Mouse (Mus musculus): ENCODE measurements around the gene Gap43. TPM values are rescaled to one million over a fixed set of nuclear protein-coding genes. Genes with fewer than 3 reads are reported as not detected.
"Not testable (repeated sequence)": the region's sequence is repeated elsewhere in the genome, so short reads cannot be mapped to it uniquely, and the experiment has no call there.

Gene Gap43
- total RNA-seq (2021): 100 to 1,000 TPM; 188 to 212 TPM
- long read RNA-seq, transcript Gap43-201 (3 exons, 1,420 nt): major isoform, 120 of 127 reads
- long read RNA-seq, partial matches to known transcripts: 2 of 127 reads
- long read RNA-seq, other reads (novel, unspliced or antisense): 5 of 127 reads

DNA sequence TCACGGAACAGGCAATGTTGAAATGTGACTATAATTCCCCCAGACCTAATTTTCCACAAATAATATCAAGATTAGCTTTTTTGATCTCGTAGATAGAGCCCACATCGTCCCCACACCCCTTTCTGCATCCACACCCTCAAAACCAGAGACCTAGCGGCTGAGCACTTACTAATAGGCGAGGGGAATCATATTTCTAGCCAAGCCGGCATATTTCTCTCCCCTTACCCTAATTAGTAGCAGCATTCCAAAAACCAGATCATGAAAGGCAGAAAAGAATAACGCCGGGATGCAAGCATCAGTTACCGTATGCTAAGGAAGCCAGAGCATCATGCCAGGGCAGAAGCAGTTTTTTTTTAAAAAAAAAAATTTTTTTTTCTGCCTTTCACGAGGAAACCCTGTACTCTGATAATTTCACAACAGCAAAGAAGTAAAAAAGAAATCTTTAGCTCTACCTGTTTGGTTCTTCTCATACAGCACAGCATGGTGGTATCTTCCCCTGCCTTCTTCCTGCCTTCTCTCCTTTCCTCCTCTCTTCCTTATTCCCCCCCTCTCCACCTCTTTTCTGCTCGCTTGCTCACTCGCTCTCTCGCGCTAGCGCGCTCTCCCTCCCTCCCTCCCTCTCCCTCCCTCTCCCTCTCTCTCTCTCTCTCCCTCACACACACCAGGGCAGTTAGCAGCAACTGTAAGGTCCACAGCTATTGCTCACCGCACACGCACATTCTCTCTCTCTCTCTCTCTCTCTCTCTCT, at the start of gene Gap43:
Gap43 (minus strand) TSS at position 631 of the 748 bp plus-strand sequence.
- no peak for DNase-seq (ENCODE audit: low spot score in 2 of 2)

DNA sequence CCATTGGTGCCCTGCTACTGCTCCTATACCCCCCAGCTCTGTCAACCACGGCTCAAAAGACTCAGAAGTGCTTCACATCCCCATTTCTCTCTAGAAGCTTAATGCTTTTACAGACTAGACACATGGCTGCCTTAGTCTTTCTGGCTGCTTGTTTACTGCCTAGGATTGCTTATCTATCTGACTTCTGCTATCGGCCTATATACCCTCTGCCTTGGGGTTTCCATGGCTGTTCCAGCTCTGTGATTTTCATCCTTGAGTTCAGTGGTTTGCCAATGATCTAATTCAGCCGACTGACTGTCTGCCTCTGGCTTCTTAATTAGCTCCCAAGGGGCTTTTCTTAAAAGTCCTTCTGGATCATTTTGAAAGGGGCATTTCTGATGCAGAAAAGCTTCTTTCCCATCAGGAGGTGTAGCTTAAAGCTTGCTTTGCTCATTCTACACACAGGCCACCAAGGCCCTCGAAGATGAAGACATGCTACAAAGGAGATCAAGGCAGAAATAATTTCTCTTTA, 40.9 kb upstream of the Gap43 start:
- no peak for DNase-seq (ENCODE audit: low spot score in 2 of 2)

DNA sequence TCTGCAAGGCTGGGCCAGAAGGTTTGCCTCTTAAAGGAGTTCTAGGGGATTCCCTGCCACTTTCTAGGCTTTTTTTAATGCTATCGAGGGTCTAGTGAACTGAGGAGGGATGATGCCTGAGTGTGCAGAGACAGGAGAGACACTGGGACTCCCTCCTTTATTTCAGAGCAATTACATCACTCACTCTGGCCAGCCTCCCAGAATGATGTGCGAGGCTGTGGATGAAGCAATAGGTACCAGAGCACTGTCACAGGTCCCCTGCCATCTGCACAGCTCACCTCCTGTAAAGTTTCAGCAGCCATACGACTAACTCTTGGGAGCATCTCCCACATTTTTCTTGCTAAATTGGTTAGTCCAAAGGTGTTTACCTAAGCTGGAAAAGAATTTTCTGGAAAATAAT, 40.2 kb upstream of the Gap43 start:
- no peak for DNase-seq (ENCODE audit: low spot score in 2 of 2)

DNA sequence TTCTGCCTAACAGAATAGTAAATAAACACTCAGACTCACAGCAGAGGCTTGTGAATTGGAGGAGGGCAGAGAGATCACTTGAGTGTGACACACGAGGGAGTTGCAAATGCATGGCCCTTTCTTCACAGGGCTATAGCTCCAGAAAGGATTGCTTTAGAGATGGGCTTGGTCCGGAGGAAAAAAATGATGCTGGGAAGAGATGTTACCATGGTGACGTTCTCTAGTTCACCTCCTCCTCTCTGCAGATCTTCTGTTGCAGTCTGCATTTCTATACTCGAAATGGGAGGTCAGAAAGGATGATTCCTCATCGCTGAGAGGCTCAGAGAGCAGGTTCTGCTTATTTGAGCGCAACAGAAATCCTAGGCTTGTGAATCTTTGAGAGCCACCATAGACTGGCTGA, 29.7 kb upstream of the Gap43 start:
- peak in 1 of 2 experiments; percentile 47 for DNase-seq (ENCODE audit: low spot score in 2 of 2)

DNA sequence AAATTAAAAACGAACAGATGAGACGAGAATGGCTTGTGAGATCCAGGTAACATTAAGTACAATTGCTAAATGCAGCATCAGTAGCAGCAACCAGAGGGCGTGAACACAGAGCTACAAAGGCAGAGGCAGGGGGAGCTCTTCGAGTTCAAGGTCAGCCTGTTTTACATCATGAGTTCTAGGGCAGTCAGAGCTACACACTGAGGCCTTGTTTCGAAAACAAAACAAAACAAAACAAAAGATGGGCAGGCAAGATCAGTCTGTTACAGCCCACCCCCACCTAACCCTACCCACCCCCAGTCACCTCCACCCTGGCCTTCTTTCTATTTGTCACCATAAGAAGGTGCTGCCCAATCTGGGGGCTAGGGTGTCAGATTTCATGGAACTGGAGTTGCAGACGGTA, 28.9 kb upstream of the Gap43 start:
- no peak for DNase-seq (ENCODE audit: low spot score in 2 of 2)

DNA sequence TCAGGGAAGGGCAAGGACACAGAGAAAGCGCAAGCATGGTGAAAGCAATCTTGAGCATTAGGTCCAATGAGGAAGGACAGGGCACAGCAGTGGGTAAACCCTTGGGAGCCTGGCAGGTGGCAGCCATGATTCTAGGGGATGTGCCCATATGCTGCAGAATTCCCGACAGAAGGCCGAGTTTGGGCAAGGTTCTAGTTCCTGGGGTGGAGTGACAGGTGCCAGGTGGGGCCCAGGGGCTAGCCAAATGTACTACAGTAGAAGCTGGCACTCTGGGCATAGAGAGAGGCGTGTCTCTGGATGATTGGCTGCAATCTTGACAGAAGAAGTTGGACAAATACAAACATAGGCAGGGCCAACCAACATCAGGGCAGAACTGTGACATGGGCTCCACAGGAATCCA, 19.6 kb upstream of the Gap43 start:
- no peak for DNase-seq (ENCODE audit: low spot score in 2 of 2)

DNA sequence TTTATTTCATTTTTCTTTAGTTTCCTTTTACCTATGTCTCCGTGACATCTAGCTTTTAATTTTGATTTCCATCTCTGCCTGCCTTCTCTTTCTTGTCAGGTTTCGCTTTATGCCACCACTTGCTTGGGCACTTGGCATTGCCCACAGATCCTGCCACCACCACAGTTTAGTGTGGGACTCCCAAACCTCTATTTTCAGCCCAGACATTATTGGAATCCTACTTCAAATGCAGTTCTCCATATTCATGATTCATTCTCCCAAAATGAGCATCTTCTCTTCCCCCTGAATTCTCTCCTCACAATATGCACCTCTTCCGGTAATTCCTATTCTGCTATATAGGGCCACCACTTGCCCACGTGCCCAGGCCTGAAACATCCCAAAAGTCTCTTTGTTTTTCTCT, 17.6 kb upstream of the Gap43 start:
- no peak for DNase-seq (ENCODE audit: low spot score in 2 of 2)

DNA sequence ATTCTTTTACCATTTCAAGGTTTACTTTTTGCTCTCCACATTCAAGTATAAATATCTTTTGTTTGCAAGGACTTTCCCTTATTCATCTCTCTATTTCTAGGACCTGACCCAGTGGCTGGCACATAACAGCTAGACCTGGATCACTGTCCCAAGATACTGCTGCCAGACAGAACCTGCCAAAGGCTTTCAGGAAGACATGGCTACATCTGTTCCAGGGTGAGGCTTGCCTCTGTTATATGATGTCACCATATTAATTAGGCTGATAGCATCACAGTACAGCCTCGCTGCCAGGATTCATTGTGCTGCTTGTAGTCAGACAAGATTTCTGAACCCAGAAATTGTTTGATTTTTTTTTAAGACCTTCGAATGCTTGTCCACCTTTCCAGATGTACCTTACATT, 9.6 kb upstream of the Gap43 start:
- no peak for DNase-seq (ENCODE audit: low spot score in 2 of 2)

DNA sequence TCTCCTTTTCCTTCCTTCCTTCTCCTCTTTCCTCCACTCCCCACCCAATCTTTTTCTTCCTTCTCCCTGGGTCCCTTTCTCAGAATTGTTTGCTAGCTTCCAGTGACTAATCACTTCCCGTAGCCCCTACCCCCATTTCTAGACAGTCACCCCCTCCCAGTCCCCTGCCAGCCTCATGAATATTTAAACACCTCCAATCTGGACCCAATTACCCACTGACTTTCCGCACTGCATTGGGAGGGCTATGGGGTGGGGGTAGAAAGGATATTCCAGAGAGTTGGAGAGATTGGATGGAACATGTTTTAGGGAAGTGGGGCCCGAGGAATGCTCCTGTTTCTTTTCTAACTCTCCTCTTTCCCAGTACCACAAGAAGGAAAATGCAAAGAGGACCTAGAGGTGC, 414 bp upstream of the Gap43 start:
- DNase-seq (ENCODE audit: low spot score in 2 of 2): not testable (repeated sequence)

DNA sequence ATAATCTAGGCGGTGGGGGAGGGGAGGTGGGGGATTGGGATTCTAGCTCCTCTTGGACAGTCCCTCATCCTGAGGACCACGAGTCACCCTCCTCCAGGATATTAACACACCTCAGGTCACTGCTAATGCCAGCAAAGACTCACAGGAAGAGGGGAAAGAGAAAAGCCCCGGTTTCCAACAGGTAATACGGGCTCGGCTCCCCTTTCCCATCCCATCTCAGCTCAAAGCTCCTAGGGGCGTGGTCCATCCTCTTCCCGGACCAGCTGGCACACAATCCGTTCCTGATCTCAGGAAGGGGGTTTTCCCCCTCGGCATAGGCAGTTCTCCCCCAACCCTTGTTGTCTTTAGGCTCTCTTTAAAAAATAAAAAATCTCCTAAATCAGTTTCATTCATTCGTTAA, 939 bp downstream of the Gap43 start:
- no peak for DNase-seq (ENCODE audit: low spot score in 2 of 2)

DNA sequence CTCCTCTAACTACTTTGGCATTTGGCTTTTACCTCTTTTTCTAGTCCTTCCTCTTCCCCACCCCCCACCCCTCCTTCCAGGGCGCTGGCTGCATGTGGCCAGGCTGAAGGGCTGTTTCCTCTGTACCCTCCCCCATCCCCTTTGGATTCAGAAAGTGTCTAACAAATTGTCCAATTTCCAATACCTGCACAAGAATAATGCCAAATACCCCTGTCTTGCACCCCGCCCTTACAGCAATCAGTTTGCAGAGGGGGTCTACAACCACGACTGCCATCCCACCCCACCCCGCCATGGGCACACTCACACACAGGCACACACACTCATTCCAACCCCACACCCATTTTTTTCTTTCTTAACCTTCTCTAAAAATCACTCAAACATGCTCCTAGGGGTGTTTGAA, 1.5 kb downstream of the Gap43 start:
- DNase-seq (ENCODE audit: low spot score in 2 of 2): no peak

DNA sequence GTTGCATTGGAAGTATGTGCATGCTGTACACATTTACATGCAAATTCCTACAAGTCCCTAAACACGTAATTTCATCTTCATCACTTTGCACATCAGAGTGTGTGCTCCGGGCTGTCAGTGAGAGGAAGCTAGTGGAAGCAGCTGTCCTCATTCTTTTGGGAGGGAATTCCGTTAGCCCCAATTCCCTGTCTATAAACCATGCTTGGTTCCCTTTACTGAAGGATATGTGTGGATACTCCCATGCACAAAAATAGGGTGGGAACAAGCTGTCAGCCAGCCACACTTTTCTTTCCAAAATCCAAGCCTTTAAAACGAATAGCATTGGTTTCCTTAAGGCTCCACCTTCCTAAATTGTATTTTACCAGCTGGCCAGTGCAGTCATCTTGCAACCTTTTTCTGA, 2.1 kb downstream of the Gap43 start:
- DNase-seq (ENCODE audit: low spot score in 2 of 2): peak in 1 of 2 experiments; percentile 14

DNA sequence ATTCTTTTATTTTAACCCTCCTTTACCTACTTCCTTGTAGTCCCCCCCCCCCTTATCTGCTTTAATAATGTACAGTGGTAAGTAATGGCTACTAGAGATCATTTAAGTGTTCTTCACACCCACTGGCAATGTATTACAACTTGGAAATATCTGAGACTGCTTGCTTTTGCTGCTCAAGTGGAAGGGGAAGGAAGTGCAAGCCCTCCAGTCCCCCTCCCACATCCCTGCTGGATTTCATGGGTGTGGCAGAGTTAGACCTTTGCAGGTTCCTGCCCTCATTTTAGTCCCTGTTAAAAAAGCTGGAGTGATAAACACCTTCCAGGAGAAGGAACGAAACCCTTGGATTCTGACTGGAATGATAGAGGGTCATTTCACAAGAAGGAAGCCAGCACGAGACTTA, 2.8 kb downstream of the Gap43 start:
- DNase-seq (ENCODE audit: low spot score in 2 of 2): no peak

DNA sequence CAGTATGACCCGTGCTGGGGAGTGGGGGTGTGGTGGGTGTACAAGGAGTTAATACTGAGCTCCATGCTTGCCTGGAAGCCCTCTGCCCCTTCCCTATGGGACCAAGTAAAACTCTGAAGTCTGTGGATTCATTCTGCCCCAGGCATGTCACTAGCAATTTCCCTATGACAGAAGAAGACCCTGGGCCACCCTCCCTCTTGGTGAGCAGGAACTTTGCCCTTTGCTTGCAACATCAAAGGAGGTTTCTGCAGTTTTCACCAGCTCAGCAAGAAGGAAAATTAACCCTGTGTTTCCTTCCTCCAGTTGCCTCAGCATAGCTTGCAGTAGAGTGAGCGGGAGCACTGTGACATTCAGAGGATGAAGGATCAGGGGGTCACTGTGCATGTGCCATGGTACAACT, 3.8 kb downstream of the Gap43 start:
- DNase-seq (ENCODE audit: low spot score in 2 of 2): no peak

DNA sequence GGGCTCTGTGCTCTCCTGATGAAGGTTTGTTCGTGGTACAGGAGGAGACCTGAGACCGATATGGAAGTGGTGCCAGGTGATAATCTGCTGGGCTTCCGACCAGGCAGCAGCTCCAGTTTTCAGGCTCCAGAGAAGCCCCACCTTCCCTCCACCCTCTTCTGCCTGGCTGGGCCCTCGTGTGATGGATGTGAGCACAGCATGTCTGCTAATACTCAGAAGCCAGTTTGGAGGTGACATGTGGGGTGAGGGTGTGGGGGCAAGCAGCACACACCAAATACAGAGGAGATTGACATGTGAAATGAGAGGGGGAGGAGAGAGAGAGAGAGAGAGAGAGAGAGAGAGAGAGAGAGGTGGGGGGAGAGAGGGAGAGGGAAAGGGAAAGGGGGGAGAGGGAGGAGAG, 8.1 kb downstream of the Gap43 start:
- DNase-seq (ENCODE audit: low spot score in 2 of 2): no peak

DNA sequence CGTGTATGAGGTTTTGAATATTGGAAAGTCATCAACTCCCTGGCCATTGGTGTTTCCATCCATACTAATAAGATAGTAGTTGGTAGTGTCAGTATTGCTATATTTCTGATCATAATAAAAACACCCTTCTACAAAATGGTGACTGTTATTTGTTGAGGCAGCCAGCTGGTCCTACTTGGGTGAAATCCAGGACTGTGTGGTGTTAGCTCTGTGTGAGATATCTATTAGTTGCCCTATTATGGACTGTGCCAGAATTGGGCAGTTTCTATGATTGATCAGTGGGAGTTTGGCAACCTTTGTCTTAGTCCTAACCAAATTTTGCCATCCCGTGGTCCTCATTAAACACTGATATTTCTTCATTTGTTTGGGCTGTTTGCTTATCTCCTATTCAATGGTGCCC, 14.3 kb downstream of the Gap43 start:
- DNase-seq (ENCODE audit: low spot score in 2 of 2): no peak

DNA sequence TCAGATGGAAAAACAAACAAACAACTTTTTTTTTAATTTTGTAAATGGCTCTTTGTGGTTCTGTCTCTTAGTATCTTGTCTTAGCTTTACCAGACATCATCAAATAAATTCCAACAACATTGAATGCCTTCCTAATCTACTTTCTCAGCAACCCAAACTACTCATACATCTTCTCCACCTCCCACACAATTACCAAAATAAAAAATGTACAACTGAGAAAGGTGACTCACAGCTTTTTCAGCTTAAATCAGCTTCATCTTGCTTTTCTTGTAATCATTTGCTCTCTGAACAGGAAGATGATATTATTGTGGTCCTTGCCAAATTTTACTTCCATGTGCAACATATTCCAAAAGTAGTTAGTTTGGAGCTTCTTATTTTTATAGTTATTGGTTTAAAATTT, 14.9 kb downstream of the Gap43 start:
- no peak for DNase-seq (ENCODE audit: low spot score in 2 of 2)

DNA sequence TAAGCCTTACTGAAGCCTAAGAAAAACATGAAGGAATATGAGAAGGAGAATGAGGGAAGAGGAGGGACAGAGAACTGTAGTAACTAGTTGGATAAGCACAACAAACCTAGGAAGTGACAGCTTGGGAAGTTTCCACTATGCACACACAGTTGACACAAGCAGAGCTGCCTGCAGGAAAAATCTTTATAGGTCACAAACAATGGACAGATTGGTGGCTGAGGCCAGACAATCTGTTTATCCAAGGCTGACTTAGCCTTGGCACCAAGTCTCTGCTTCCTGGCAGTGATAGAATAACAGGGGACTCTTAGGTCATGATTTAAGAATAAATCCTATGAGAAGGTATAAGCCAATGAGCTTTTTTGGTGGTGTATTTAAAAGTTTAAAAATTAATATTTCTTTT, 20.6 kb downstream of the Gap43 start:
- DNase-seq (ENCODE audit: low spot score in 2 of 2): no peak

DNA sequence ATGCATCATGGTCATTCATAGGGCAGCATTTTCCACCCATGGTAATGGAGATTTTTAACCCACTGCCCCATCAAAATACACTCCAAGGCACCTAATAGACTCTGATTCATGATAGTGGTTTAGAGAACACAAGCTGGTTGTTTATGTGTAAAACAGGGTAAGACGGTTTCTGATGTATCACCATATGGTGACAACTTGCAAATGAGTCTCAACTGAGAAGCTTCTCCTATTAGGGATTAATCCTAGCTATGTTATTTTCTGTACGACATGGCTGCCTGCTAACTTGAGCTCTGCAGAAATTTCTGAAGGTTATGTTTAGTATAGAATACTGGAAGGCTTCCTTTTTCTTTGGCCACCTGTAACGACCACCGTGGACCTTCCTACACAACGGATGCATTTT, 21.1 kb downstream of the Gap43 start:
- DNase-seq (ENCODE audit: low spot score in 2 of 2): peak in 1 of 2 experiments; percentile 28

DNA sequence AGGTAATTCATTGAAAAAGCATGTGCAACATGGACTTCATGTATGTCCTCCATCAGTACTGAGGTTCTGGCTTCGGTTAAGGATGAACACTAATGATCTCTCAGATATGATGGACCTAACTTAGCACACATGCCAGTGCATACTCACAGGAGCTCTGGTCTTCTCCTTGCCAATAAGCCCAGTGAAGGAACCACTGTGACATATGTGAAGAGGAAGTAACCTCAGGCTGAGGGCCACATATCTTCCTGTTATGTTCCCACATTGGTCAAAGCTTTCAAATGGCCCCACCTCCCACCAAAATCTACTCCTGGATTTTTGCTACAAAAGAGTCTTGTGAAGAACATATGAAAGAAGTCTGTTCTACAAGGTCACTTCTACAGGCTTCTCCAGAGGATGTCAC, 28.3 kb downstream of the Gap43 start:
- DNase-seq (ENCODE audit: low spot score in 2 of 2): no peak

DNA sequence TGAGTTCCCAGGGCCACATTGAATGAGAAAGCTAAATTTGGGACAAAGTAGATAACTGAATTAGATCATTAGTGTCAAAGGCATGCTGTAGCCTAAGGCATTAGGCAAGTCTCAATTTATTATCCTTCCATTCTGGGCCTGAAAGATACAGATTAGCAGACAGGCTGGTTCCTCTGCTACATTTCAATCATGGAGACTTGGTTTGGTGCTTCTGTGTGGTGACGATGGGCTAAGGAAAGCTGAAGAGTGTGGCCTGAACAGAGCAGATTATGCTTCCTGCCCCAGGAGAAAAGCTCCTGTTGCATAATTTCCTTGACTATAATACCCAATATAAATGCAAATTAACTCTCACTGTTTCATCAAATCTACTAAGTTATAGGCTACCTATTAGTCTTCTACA, 31.7 kb downstream of the Gap43 start:
- DNase-seq (ENCODE audit: low spot score in 2 of 2): no peak

DNA sequence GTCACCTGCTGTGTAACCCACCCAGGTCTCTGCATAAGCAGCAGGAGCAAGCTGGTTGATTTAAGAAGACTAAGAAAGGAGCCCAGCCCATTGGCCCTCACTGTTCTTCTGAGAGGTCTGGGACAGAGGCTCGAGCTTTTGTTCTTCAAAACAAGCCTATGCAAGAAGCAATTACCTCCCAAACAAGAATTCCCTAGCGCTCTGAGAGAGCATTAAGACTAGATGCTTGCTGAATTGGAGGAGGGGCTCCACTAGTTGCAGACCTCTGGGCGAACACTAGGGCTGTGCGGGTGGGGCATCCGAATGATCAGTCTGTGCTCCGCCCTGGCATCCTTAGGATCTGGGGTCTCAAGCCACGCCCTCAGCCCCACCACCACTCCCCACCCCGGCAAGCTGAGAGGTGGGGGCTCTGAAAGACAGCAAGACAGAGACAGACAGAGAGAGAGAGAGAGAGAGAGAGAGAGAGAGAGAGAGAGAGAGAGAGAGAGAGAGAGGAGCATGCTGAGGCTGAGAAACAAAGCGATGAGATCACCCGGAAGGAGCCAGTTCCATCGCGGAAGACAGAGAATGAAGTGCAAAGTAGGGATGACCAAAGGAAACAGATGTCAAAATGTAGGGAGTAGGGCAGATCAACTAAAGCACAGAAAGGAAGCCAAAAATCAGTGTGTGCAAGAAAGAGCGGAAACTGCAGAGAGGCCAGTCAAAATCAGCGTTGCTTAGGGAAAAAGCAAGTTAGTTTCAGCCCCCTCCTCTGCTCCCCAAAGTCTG, 34.3 kb downstream of the Gap43 start:
- no peak for DNase-seq (ENCODE audit: low spot score in 2 of 2)
